Mouse (Mus musculus) A20 (cell line): ENCODE results near the gene Ctsg.
"Not testable (repeated sequence)": the region's sequence is repeated elsewhere in the genome, so short reads cannot be mapped to it uniquely, and the experiment has no call there.

Source experiments
- DNase-seq: peaks from one replicate; pipeline ENCODE4 v3.0.0-alpha.2; 2011; ENCODE audit warnings: low read depth, low spot score

Gene Ctsg

DNA sequence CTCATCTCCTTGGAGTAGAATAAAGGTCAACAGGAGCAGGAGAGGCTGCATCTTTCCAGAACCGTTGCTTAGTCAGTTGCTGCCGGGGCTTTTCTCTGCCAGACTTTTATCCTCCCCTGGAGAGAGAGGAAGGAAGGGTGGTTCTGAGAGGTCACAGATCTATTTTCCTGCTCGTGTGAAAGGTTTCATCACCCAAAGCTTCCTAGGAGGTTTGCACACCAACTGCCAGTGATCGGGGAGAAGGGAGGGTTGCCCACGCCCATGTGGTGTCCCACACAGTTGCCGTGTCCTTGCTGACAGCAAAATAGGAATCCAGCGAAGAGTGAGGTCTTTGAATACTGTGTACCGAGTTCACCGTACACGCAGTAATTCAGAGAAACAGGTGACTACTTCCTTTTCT, at the start of gene Ctsg:
Gene Ctsg (minus strand): TSS at position 189 of the 400 bp plus-strand sequence.
- no peak for DNase-seq

GRCm38 (mm10) chr14:56133675-56134074, 31.3 kb upstream of the Ctsg start:
- not testable (repeated sequence) for DNase-seq

DNA sequence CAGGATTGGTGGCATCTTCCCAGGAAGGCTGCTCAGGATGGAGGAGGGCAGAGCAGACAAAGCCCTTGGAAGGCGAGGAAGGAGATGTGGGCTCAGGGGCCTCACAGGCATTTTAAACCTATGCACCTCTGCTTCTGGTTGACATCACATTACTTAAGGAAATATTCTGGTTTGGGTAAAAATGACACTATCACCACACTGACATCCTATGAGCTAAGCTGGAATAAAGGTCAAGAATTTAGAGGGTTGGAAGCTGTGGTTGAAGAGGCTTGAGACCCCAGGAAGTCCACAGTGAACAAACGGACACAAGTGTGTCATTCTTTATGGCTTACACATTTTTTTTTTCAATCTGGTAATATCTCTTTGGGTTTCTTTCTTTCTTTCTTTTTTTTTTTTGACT, 30.1 kb upstream of the Ctsg start, which contains the start of gene Gzmd:
Gene Gzmd (minus strand): TSS at position 101 of the 400 bp plus-strand sequence.
- DNase-seq, result not testable (repeated sequence)

DNA sequence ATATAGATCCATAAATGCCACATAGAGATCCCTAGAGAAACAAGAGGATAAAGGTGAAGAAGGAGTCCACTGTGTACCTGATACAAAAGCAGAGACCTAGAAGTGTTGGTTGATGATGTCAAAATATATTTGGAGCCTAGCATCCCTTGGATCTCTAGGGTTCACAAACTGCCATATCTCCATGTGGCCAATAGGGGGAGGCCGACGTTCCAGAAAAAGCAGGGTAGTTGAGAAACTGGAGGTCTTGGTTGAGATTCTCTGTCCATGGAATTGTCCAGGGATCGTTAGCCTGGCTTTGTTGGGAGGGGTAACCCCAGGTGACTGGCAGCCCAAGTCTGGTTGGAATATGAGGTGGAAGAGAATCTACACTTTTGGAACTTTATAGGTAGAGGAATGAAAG, 26.0 kb upstream of the Ctsg start:
- DNase-seq, result peak; percentile 9

DNA sequence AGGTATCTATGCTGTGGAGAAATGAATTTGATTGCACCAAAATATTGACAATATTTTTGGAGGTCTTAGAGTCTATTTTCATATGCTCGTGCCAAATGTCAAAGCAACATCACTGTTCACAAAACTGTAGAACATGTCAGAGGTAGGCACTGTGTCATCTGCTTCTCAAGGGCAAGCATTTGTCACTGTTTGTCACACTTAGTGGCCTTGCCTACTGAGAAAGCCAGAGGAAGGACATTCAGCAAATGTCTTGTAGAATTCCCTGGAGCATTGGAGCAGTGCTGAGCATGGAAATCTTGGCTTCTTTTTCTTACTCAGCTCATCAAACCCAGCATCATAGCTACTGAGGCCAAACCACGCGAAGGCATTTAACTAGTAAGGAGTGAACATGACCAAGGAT, 21.1 kb upstream of the Ctsg start:
- no peak for DNase-seq

DNA sequence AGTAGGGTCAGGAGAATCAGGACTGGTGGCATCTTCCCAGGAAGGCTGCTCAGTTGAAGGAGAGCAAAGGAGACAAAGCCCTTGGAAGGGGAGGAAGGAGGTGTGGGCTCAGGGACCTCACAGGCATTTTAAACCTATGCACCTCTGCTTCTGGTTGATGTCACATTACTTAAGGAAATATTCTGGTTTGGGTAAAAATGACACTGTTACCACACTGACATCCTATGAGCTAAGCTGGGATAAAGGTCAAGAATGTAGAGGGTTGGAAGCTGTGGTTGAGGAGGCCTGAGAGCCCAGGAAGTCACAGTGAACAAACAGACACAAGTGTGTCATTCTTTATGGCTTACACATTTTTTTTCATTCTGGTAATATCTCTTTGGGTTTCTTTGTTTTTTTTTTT, 18.2 kb upstream of the Ctsg start, which contains the start of gene Gzme:
Gene Gzme (minus strand): TSS at position 101 of the 400 bp plus-strand sequence.
- no peak for DNase-seq

DNA sequence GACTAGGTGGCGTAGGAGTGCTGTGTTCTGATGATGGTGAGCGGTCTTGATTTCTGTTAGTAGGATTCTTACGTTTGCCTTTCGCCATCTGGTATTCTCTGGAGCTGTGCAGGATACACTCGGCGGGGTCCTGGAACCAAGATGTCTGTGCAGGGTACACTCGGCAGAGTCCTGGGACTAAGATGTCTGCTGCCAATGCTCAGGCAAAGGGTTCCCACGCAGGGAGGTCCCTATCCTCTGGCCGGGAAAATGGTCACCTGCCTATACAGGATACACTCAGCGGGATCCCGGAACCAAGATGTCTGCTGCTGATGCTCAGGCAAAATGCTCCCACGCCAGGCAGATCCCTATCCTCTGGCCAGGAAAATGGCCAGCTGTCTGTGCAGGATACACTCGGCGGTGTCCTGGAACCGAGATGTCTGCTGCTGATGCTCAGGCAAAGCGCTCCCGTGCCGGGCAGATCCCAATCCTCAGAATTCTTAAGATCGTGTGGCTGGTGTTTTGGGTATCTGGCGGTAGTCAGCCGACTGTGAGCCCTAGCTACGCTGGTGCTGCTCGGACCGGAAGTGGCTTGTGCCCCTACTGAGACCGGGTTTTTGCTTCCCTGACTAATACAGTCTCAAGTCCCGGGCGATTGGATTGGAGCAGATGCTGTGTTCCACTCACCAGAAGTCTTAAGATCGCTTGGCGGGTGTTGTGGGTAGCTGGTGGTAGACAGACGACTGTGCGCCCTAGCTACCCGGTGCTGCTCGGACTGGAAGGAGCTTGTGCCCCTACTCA, 13.3 kb upstream of the Ctsg start:
- DNase-seq, result not testable (repeated sequence)

GRCm38 (mm10) chr14:56105447-56106180, 3.2 kb upstream of the Ctsg start:
- DNase-seq, result no peak

DNA sequence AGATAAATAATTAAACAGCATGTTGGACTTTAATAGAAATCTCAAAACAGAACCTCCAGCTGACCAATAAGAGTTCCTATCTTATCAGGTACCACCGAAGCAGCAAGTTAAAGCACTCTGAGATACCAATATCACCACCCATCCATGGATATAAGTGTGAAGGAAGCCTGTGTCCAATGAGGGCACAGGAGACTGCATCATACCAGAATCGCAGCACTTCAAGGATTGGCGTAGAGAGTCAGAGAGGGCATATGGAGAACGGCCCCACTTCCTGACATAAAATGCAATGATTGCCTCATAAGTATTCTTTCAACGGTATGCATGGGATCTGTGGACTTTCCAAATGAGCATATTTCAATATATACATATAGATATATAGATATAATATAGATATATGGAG, 2.6 kb upstream of the Ctsg start:
- DNase-seq, result no peak

- DNase-seq, result no peak
Observed at GRCm38 (mm10) chr14:56103452-56103851, 1.1 kb upstream of the Ctsg start.

- DNase-seq, result peak; percentile 62
Observed at GRCm38 (mm10) chr14:56098940-56099339, 3.4 kb downstream of the Ctsg start.

- DNase-seq, result no peak
Observed at GRCm38 (mm10) chr14:56097597-56097996, 4.8 kb downstream of the Ctsg start.

DNA sequence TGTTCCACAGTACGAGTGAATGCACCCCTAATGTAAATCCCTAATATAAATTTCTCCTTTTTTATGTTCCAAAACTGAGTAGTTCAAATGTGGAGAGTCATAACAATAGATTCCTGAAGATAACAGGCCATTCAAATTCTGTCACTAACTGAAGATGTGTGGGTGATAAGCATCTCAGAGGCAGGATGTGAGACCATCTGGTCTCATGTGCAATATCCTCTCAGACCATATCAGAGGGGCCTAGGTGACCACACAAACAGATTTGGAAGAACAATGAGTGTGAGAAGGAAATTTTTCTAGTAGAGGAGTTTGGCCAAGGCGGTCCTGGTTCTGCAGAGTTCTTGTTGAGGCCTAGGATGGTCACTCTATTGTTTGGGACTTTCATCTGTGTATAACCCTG, 9.0 kb downstream of the Ctsg start:
- DNase-seq, result no peak

GRCm38 (mm10) chr14:56086711-56087110, 15.7 kb downstream of the Ctsg start:
- no peak for DNase-seq

GRCm38 (mm10) chr14:56085167-56085566, 17.2 kb downstream of the Ctsg start, which contains the start of gene Mcpt8:
Gene Mcpt8 (minus strand): TSS chr14:56085273.
- no peak for DNase-seq

DNA sequence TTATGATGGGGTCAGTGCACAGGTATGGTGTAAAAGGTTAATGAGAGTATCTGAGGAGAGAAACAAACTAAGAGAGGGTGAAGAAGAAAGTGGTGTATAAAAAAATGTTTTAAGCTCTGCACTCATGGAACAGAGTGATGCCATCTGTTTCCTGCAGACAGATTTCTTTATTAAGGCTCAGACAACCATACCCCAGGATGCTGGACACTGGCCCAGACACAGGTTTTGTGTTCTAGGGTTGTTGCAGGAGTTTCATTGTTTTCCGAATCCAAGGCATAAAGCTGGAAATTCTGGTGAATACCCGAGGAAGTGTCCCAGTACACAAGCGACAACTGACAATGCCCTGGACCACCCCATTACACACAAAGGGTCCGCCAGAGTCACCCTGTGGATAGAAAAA, 20.4 kb downstream of the Ctsg start:
- DNase-seq, result no peak

DNA sequence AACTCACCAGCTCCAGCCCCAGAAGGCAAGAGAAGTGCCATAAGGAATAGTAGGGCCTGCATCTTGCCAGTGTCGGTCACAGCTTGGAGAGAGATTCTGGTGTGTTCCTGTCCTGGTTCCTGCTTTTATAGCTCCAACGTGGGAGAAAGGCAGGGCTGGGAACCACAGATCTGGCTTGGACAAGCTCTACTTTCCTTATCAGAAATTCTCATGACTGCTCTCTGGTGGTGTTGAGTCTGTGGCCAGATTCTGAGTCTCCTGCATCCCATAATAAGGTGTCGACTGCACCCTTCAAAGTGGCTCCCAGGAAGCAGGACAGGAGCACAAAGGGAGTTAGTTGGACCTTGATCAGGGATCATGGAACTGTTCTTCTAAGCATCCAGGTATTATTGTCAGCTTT, 40.2 kb downstream of the Ctsg start, which contains the start of gene Mcpt4:
Gene Mcpt4 (minus strand): TSS at position 101 of the 400 bp plus-strand sequence.
- DNase-seq, result not testable (repeated sequence)

DNA sequence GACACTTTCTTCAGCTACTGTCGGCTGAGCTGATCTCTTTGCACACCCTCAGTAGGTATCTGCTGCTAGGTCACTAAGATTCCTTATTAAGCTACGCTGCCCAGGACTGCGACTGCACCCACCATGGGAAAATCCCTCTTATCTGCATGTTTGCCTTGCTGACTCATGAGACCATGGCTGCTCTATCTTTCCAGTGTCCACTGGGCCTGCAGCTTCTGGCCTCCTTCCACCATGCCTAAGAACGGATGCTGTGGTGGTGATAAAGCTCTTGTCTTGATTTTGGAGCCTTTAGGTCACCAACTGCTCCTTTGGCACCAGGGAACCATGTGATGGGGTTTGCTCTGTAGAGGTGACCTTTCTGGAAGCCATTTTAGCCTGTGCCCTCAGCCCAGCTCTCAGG, 44.7 kb downstream of the Ctsg start:
- no peak for DNase-seq

- DNase-seq, result no peak
Observed at GRCm38 (mm10) chr14:56055408-56055807, 47.0 kb downstream of the Ctsg start.
